Mouse (Mus musculus) G1E-ER4 (cell line): Measurements from ENCODE around the gene Slc34a3. TPM values are rescaled to one million over a fixed set of nuclear protein-coding genes. Genes with fewer than 3 reads are reported as not detected.

Experiments used
- GATA1 ChIP-seq: IDR thresholded peaks from one replicate; pipeline ENCODE4 v1.8.0; 2012; ENCODE audit warnings: low read length, inconsistent platforms
- polyA plus RNA-seq: library from polyadenylated mRNA; stranded (reverse); fragments of >175 nt; gene quantifications from 2 replicates; pipeline ENCODE4 v1.2.3, GENCODE M21; 2012

The Slc34a3 gene
- polyA plus RNA-seq, 1 experiment, result not detected

DNA sequence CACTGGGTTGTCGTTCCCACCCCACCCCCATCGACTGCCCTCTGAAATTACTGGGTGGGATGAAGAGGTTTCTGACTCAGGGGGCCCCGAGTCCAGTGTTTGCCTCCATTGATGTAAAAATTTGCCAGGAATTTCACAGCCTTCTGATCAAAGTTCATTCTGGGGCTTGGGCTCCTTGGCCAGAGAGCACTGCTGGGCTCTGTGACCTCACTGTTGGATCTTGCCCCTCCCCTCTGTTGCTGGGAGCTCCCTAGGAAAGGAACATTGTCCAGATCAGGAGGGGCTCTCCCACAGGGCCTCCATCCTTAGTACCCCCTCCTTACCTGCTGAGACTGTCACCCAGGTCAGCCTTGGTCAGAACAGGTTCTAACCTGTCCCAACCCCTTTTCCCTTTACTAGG, 19.7 kb downstream of the Slc34a3 start, which contains the start of gene Stpg3:
Gene Stpg3 (minus strand): TSS at position 194 of the 400 bp plus-strand sequence.
- no peak for TF ChIP-seq GATA1

DNA sequence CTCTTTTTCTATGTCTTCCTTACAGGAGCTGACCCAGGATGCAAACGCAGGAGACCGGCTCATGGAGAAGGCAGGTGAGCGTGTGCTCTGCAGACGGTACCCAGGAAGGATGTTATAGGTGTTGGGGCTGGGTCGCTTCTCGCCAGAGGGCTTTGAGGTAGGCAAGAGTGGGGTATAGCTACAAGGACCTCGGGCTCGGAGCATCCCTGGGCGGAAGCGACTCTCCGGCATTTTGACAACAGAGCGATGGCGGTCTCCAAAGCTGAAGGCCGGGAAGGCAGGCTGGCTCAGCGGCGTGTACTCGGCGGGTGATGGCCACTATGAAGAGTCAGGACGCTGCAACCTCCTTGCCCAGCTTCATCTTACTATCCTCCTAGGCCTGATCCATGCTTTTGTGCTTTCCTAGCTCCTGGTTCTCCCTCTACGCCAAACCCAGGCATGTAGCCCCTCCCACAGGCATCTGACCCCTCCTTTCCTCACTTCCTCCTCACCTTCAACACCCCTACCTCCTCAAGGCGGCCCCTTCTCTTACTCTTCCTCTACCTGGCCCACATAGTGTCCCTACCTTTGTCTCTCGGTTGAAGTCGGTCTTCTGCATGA, 20.8 kb downstream of the Slc34a3 start:
- no peak for TF ChIP-seq GATA1

DNA sequence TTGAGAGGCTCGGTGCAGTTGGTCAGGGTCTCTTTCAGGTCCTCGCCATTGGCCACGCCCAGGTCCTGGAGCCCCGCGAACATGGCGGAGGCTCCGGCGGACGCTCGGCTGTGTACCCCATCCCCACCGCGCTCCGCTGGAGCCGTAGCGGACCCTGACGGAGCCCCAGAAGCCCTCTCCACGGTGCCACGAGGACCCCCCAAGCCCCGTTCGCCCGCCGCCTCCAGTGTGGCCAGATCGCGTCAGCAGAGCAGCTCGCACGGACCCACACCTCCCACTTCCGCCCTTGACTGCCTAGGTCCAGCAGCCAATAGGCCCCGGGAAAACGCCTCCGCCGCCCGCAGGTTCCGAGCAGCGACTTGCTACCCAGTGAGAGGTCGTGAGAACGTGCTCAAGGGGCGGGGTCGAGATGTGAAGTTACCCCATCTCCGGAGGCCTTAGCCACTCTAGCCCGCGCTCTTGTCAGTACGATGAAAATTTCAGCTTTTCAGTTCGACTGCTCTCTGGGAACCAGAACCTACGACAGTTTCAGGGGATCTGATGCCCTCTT, 23.0 kb downstream of the Slc34a3 start, which contains the start of gene Nelfb:
Gene Nelfb (minus strand): TSS at position 369 of the 550 bp plus-strand sequence.
- no peak for TF ChIP-seq GATA1

DNA sequence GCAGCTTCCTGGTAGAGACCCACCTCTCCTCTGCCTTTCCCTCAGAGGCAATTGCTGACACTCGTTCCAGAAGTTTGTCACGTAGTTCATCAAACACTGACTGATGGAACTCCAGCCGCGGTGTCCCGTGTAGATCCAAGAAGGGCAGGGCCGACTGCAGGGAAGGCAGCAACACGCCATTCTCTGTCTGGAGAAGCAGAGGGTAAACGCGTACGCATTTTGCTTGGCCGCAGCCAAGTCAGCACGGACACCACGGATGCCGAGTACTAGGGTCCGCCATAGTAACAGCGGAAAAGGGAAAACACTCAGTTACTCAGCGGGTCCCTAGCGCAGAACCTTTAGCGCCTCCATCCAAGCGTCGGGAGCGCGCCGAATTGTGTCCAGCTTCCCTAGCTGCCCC, 23.5 kb downstream of the Slc34a3 start:
- no peak for TF ChIP-seq GATA1

DNA sequence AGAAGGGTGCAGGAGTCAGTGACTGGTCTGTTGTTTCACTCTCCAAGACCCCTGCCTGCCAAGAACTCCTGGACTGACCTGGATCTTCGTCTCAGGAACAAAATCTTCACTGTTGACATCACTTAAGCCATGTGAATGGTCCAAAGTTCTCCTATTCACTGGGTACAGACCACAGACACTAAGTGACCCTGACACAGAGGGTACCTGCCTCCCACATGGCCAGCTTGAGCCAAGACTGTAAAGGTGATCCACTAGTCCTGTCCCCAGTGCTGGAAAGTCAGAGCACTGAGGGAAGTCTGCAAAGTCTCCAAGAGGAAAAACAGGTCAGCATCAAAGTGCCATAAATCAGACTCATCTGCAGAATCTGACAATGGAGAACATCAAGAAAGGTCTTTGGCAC, 26.6 kb downstream of the Slc34a3 start:
- TF ChIP-seq GATA1, result no peak

DNA sequence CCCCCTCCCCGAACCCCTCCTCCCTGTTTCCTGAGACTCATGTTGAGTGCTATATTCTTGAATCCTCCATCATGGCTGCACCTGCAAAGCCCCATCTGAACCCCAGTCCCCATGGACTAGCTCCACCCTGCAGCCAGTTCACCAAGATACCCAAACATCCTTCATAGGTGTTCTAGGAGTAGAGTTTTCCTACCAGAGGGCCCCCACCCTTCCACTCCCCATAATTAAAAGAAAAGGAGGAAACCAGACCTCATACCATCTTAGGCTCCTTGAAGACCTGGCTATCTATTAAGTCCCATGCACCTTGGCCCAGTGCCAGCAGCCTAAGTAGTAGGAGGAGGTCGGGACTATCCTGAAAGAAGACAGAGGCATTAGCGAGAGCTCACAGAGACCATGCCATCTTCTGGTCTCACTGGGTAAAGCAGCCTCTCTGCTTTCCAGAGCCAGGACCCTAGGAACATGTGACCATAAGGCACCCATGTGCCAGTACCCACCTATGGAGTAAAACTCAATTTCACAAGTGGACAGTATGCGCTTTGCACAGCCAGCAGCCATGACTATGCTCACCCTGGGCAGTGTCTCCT, 30.4 kb downstream of the Slc34a3 start:
- no peak for TF ChIP-seq GATA1

DNA sequence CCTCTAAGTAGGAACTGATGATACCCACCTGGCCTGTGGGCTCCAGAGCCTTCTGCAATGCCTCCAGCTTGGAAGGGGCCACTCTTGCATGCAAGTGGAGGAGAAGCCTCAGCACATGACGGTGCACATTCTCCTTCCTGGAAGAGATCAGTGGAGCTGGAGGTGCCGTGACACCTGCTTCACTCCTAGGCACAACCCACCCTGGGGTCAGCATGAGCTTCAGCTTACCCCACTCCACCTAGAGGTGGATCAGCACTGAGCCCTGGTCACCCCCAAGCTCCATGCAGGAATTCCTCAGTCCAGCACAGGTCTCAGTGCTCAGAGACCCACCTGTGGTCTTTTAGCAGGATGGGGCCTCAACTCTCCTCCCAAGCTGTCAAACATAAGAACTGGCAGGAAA, 33.5 kb downstream of the Slc34a3 start:
- TF ChIP-seq GATA1, result no peak

DNA sequence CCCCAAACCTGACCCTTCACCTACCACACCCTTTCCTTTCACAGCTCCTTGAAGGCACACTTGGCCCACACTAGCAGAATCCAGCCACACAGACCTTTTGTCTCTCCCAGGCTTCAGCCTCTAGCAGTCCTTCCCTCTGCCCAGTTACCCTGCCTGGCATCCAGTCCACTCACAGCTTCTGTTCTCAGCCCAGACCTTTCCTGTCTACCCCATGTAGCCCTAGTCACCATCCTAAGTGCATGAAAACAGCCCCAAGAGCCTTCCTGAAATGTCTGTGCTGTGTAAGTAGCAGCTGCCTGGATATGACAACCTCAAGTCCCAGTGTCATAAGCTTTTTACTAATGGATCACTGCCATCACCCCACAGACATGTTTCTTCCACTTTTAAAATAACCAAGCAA, 36.2 kb downstream of the Slc34a3 start:
- TF ChIP-seq GATA1, result no peak

DNA sequence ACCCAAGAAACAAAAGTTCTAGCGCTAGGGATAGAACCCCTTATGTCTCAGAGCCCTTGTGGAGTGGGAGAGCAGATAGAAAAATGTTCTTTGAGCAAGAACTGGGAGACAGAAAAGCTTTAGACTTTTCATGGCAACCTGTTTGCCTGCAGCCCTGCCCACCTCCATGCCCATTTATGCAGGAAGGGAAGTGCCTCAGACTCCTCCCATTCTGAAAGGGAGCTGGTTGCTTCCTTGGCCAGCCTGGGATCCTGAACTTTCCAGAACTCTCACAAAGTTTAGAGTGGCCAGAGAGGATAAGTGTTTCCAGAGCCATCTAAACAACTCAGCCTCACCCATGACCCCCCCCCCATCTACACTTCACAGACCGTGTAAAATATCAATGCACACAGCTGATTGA, 37.0 kb downstream of the Slc34a3 start:
- no peak for TF ChIP-seq GATA1

DNA sequence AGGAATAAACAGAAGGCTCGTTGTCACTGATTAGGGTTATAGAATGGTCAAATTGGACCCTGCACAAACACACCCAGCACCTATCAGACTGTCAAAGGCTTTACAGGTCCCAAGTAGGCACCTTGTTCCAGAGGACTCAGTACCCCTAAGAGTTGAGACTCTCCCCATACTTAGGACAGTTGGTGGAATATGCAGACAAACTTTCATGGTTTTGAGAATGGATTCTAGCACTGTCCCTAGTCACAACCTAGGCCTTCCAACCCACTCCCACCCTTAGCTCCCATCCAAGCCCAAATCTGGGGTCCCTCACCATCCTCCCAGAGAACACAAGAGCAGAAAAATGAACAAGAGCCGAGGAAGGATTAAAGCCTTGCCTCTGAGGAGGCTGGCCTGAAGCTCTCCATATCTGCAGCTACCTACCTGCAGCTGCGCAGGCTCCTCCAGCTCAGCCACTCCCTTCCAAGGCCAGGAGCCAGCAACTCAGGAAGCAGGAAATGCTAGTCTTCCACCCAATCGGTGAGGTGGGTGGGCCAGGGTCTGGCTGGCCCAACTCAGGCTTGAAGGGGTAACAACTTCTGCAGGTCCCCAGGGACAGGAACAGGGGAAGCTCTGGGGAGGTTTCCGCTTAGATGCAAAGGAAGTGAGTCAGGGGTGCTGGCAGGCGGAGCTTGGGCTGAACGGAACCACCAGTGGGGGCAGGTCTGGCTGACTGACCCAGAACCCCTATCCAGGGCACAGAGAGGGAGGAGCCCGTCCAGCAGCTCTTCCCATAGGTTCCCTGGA, 37.8 kb downstream of the Slc34a3 start, which contains the start of gene Tor4a:
Gene Tor4a (minus strand): TSS at position 715 of the 783 bp plus-strand sequence.
- no peak for TF ChIP-seq GATA1

DNA sequence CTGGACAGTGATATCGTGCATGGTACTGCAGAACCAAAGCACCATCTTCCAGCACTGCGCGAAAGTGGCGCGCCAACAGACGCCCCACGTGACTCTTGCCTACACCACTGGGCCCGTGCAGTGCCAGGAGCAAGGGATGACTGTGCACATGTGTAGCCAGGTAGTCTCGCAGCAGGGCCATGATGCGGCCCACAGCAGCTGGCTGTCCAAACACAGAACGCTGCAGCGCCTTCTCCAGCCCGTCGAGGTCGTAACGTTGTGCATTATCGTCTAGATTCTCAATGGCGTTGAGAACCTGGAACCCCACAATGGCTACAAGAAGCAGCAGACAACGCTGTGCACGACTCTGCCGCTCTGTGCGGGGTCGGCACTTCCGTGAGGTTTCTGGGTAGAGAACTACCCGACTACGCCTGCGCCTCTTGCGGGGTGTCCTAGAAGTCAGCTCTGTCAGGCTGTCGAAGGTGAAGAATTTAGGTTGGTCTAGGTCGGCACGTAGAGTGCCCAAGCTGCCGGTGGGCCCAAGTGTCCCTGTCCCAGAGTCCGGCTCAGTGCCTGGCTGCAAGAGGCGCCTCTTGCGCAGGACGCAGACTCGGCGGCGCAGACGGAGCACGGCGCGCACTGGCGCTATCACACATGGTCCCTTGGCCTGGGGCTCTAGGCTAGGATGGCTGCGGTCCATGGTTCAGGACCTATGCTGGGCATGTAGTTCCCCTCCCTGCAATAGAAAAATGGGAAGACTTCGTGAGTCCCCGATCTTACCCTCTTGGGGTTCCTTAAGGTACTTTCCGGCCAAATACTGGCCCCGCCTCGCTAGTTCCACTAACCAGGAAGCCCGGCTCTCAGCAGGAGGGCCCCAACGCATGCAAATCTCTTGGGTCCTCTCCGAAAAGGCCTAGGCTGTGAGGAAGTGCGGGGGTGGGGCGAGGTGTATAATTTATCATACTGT, 38.7 kb downstream of the Slc34a3 start:
- TF ChIP-seq GATA1, result no peak

DNA sequence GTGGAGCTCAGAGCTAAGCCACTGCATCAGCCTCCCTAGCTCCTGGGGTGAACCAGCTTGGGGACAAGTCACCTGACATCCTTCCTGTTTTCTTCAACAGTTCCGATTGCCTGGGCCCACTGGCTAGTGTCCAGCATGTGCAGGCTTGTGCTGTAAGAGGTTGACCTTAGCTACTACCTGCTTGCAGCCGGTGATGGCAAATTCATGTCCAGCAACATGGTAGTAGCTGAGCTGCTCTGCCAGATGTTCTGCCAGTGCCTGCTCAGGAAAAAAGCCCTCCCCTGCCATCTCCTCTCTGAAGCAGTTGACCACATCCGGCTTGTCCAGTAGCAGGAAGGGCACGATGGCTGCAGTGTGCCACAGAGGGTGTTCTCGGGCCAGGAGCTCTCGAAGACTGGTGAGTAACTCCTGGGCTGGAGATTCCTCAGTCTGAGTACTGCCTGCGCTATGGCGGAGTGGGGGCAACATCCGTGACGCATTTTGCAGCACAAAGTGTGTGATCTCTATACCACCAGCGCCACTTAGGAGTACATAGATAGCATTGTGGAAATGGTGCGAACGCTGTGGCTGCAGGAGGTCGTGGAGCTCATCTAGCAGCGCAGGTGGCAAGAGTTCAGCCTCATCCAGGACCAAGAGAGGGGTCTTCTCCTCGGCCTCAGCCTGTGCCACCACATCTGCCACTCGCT, 39.5 kb downstream of the Slc34a3 start:
- TF ChIP-seq GATA1, result no peak

DNA sequence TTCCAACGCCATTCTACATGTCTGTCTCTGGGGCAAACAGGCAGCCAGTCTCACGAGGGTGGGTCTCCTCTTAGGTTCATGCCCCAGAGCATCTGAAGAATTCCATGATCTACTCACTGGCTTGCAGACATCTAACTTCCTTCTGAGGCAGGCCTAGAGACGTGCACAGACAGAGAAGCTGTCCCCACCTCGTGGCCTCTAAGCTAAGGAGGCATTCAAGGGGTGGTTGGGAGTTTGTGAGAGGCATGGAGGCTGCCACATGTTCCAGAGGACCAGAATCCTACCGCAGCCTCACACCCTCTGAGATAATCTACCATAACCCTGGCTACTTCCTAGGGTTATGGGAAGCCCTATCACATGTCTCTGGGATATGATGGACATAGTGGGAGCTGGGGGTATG, 40.2 kb downstream of the Slc34a3 start:
- no peak for TF ChIP-seq GATA1

DNA sequence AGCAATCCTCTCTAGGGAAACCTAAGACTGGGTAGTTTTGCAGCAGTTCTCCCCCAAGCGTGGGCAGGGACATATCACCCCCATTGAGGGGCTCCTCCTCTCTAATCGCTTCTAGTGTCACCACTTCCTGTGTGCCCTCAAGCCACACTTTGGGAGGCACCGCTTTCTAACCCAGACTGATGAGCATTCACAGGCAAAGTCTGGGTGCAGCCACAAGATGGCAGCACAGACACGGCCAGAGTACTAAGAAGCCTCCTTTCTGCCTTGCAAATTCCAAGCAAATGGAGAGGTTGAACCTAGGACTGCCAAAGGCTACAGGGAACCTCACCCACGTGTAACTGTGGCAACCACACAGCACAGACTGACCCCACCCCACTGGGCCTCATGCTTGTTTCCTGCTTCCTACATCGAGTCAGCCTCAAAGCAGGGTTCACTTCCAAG, 40.8 kb downstream of the Slc34a3 start:
- no peak for TF ChIP-seq GATA1
